Mouse (Mus musculus): ENCODE results near the gene Usp29. TPM values are rescaled to one million over a fixed set of nuclear protein-coding genes. Genes with fewer than 3 reads are reported as not detected.

Gene Usp29
- polyA plus RNA-seq, 1 experiment from 2014 or later = 41.5 TPM

MicroRNAs within 50 kb of the gene (microRNA counts, 519-probe panel; counts per million panel counts)
- 1,702 counts per million, percentile 3 among the panel's probes with 10 or more counts for microRNA mmu-miR-3099

Small RNAs within 50 kb of the gene (microRNA-seq; reads per million reads assigned to microRNA genes)
- 275 reads per million, percentile 60 among the genes with 10 or more reads in this experiment for gene Mir3099

Other genes with a start within 250 kb of the Usp29 start
- gene Olfr5, start 243.6 kb upstream of the Usp29 start, polyA plus RNA-seq (2014; fragmentation: Nextera tagmentation; extraction: Ambion mirVana) = not detected in 2 replicates
- gene Olfr1347, start 230.8 kb upstream of the Usp29 start, polyA plus RNA-seq (2014; fragmentation: Nextera tagmentation; extraction: Ambion mirVana) = not detected in 2 replicates
- gene Olfr1348, start 221.8 kb upstream of the Usp29 start, polyA plus RNA-seq (2014; fragmentation: Nextera tagmentation; extraction: Ambion mirVana) = not detected in 2 replicates
- not detected in 2 replicates for gene Olfr1349, start 207.6 kb upstream of the Usp29 start, polyA plus RNA-seq (2014; fragmentation: Nextera tagmentation; extraction: Ambion mirVana)
- gene Olfr1350, start 165.7 kb upstream of the Usp29 start, polyA plus RNA-seq (2014; fragmentation: Nextera tagmentation; extraction: Ambion mirVana) = not detected in 2 replicates
- gene Zim1, start 34.1 kb upstream of the Usp29 start, polyA plus RNA-seq (2014; fragmentation: Nextera tagmentation; extraction: Ambion mirVana) = 4.6 and 7.6 TPM in 2 replicates
- gene Peg3, start 147 bp upstream of the Usp29 start, polyA plus RNA-seq (2014; fragmentation: Nextera tagmentation; extraction: Ambion mirVana) = 124 and 134 TPM in 2 replicates